Mouse (Mus musculus): ENCODE measurements at regions not wholly inside any gene's neighbourhood (a gene's known extent, or its start where the extent isn't known, plus 50 kb on each side); places are given as distances from the start of the nearest gene placed in this dataset.

DNA sequence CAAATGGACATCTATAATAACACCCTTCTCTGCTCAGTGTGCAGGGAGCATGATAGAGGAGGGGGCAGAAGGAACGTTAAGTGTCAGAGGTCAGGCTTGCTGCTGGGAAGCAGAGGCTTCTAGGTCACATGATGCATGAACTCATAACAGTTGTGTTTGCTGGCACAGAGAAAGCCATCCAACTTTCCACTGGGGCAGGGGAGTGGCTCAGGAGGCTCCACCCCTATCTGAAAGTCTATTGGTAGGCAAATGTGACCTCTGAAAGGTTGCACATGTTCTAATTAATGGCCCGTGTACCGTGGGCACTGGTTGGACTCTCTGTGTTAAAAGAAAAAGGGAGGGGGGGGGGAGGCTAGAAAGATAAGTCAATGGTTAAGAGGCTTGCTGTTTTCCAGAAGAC, 224.6 kb downstream of the Slc16a7 start:
- DNase-seq (ENCODE audit: low read depth) = no peak

DNA sequence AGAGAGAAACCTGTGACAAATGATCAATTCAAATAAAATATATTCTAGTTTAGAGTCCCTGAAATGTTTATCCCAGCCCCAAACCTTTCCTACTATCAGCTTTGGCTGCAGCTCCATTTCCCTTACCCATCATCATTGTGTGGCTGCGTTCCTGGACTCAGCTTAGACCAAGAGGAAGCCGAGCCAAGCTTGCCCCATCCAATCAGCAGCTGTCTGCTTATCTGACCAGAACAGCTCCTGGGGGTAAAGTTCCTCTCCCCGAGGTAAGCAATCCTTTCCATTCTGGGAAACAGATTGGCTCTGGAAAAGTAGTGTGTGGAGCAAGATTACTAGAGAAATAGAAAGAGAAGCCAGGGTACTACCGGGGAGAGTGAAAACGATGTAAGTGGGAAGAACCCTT, 228.2 kb downstream of the Slc16a7 start:
- no peak for DNase-seq (ENCODE audit: low read depth)

DNA sequence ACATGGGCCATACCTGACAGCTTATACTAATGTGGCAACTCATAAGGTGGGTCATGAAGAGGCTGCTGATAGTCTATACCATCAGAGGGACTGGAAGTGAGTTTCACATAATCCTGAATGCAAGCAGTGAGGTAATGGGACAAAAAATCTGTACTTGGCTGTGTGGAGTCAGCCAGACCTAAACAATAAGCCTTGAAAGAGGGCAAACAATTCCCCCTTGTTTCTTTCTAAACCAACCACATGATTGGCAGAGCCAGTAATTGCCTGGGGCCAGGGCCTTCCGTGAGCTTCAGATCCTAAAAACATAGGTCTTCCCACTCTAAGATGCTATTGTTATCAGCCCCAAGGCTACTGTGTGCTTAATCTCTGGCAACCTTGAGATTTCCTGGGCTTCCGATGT, 240.5 kb downstream of the Slc16a7 start:
- no peak for DNase-seq (ENCODE audit: low read depth)

DNA sequence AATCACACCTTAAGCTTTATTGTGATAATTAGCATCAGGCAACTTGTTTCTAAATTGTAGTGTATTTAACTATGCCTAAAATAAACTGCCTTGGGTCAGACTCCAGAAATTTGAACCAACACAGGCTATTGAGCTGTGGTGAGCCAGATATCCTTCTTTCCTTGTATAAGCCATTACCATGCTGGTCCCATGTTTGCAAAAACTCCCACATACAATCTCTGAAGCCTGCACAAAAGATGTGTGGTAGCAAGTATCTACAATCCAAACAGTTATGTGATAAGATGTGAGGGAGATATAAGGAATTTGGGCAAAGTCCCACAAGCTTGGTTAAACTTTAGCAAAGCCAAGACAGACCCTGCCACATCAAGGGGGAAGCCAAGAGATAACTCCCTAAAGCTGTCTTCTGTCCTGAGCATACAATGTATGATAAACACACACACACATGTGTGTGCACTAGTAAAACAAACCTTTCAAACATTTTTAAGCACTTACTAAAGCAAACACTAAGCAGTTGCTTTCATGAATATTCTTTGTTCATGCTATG, 242.0 kb downstream of the Slc16a7 start:
- no peak for DNase-seq (ENCODE audit: low read depth)

DNA sequence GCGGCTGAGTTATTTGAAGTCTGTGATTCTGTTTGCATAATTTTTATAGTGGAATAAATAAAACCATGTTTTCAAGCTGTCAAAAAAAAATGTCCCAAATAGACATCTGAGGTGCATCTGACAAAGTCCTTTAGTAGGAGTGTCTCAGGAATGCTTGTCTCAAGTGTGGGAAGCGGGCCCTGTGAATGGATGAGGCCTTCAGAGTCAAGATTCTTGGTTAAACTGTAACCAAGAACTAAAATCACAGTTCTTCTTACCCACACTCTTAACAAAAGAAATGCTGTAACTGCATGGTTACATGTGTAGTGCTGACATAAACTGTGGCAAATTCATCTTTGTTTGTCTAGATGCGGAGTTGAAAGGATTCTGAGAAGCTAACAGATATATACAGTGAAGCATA, 242.9 kb downstream of the Slc16a7 start:
- no peak for DNase-seq (ENCODE audit: low read depth)

DNA sequence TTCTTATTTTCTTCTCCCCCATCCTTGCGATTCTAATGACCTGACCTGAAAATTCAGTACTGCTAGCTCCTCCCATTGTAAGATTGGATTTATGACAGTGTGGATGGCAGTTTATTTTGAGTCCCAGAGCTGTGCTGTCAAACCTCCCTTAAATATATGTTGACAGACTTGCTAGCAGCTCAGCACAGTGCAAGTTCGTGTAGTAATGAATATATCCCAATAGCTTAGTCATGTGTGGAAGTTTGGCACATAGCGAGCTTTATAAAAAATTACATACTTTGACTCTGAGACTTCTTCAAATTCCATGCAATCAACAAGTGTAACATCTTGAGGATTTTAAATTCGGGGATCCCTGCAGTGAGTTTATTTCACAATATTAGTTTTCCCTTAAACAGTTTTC, 243.5 kb downstream of the Slc16a7 start:
- DNase-seq (ENCODE audit: low read depth) = no peak

DNA sequence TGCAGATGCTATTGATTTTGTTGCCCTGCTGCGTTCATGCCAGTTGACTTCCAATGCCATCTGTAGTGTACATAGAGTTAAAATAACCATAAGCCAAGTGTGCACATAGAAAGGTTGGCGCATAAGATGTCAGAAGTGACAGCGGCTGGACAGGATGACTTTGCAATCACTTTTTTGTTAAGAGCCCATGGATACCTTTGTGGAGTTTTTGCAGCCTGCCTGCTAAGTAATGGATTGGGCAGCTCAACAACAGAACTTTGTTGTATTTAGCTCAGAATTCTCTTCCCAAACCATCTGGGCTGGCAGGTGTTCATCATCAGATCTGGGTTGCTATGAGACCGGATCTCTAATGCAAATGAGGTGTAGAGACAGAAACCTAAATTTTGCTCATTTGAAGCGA, 267.5 kb downstream of the Slc16a7 start:
- DNase-seq (ENCODE audit: low read depth) = no peak

DNA sequence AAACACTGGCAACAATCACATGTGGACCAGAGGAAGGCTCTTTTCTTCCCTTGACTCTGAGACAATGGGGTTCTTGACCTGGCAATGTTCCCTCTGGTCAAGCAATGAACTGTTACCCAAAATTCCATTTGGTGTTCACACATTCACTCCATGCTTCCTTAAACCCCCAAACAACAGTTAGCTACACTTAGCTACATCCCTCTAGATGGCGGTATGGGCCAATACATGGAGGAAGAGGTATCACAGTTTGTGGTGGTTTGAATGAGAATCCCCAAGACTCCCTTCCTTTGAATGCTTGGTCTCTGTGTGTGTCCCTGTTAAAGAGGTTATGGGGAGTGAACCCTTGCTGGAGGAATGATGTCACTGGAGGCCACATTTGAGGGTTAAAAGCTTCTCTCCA, 274.9 kb downstream of the Slc16a7 start:
- DNase-seq (ENCODE audit: low read depth) = peak; percentile 1

DNA sequence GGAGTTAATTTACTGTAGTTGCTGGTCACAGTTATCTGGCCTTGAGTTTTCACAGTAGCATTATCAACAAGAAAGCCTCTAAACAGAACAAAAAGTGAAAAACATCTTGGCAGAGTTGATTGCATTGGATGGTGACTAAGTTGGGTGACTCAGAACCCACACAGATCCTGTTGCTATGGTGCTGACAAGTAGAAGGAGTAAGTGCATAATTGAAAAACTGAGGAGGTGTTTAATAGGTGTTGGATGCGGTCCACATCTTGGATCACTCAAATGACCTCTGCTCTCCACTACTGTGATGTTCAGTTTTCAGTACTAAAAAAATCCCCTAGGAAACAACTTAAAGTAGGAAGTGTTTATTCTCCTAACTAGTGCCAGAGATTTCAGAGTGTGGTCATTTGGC, 280.3 kb downstream of the Slc16a7 start:
- no peak for DNase-seq (ENCODE audit: low read depth)

DNA sequence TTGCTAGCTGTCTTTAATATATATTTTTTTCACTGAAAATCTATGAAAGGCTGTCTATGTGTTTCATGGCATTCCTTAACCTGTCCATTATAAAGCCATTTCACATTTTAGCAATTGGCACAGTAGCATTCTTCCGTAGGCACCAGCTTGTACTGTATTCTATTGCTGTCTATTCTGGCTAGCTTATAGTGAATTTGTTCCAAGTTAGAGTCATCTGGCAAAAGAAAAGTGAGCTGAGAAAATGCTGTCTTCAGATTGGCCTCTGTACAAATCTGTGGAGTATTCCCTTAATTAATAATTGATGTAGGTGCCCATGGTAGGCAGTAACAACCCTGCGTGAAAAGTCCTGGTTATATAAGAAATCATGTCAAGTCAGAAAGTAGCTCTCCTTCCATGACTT, 304.3 kb downstream of the Slc16a7 start:
- DNase-seq (ENCODE audit: low read depth) = no peak

DNA sequence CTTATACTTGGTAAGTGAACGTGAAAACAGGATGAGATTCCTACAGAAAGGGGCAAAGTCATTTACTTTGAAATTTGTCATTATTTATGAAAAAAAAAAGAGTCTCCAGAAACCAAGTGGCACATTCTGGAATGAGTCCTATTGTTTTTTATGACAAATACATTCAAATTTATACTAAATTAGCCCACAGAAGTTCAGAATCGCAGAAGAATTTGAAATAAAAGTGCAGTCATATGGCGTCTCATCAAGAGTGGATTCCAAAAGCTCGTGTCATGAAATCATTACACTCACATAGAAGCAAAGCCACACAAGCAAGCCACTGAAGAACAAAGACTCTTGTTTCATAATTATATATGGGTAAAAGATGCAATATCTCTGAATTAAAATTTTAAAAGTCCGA, 316.9 kb downstream of the Slc16a7 start:
- DNase-seq (ENCODE audit: low read depth) = no peak

DNA sequence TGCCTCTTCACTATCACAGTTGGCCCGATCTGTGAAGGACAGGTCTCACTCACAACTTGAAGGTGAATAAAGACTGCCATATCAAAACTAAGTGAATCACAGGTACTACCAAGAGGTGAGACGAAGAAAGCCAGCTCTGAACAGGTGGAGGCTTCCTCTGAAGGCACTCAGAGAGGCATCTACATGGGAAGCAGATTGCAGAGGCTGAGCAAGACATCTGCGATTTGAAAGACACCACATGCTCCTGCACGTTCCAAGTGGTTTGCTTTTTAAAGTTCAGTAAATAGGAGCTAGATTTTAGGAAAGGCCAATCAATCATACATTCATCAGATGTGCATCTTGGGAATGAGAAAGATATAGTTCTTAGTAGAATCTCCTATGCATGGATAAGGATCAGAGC, 319.0 kb downstream of the Slc16a7 start:
- no peak for DNase-seq (ENCODE audit: low read depth)

DNA sequence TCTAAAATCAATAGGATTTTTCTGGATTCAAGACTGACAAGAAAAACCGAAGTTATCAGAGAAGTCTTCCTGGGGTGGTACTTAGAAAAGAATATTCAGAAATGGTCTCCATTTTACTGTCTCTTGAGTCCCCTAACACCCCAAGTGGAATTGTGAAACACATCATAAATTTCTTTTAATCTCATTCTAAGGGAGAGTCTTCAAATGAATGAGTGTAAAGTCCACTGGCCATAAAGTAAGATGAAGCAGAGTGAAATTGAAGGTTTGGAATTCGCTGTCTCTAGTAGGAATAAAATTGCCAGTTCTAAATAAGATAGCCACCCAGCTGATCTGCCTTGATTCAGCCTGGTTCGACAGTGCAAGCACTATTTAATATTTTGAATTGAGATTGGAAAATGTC, 350.0 kb downstream of the Slc16a7 start:
- DNase-seq (ENCODE audit: low read depth) = no peak

DNA sequence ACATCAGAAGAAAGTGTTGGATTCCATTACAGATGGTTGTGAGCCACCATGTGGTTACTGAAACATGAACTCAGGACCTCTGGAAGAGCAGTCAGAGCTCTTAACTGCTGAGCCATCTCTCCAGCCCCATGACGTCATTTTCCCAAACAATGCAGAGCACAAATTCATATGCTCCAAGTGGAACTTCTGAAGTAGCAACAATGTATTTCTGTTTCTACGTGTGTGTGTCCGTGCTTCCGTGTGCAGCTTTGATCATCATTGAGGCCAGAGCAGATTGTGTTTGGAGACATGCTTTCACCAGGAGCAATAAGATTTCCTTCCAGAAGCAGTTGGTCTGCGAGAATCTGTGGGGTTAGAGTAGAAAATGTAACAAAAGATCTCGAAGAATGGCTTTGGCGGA, 353.6 kb downstream of the Slc16a7 start:
- no peak for DNase-seq (ENCODE audit: low read depth)

DNA sequence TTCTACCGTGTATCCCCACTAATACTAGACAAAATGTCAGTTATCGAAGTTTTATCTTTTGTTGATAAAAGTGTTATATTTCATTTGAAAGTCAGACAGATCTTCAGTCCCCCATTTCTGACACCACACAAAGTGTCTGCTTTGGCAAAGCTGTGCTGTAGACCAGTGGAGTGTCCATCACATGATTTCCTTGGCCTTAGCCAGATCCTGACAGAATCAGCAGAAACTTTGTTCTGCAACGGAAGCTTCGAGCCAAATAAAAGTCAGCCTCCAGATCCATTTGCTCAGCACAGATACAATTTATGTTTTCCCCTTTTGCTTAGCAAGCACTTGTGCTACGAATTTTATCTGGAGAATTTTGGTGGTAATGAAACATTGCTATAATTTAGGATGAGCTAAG, 360.9 kb downstream of the Slc16a7 start:
- no peak for DNase-seq (ENCODE audit: low read depth)

DNA sequence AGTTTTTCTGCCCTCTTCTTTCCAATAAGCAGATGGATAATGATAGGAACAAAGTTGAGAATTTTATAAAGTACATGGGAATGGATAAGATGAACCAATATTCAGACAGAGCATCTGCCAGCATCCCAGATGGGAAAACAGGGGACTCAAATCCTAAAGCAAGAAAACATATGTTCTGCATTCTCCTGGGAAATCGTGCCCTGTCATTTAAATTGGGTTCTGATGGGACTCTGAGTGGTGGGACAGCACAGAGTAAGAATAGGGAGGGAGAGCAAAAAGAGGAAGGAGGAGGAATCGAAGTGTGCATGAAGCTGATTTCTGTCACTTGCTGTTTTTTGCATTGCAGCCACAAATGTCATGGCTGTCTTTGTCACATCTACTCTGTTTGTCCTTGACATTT, 362.4 kb downstream of the Slc16a7 start:
- no peak for DNase-seq (ENCODE audit: low read depth)

All from 416B (cell line).